Mouse (Mus musculus): ENCODE measurements at regions not wholly inside any gene's neighbourhood (a gene's known extent, or its start where the extent isn't known, plus 50 kb on each side); places are given as distances from the start of the nearest gene placed in this dataset.

DNA sequence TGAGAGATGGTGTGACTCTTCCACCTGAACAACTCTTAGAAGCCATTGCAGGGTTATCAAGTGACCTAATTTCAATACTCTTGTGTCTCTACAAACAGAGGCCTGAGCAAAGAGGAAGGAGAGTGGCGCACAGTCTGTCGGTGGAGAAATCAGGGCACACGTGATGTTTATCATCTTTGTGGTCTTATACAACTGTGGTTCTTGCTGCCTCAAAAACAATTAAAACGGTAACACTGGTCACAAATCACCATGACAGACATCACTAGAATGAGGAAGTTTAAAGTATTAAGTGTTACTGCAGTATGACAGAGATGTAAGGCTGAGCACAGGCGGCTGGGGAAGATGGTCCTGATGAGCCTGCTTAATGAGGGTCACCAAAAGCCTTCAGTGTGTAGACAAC lies 73.6 kb downstream of the Sdc1 start:
- Histone ChIP-seq H3K9me3 (ENCODE audit: low read length) (no peaks in the 10 kb centered on the region), H3K4me1 (ENCODE audit: insufficient read depth, low read length) (no peaks in the 10 kb centered on the region), H3K27ac (no peak overlapping the region), H3K4me3 (ENCODE audit: low read length) (no peak overlapping the region), H3K9ac (replicated peaks; ENCODE audit: low read length) (no peak overlapping the region), H3K27me3 (ENCODE audit: insufficient read depth, low read length) (no peaks in the 10 kb centered on the region), H3K4me2 (ENCODE audit: low read depth, low read length) (no peak overlapping the region), H3K36me3 (ENCODE audit: insufficient read depth, low read length) (no peaks in the 10 kb centered on the region)
- WGBS: 85% methylated on average over 5 of the region's 5 CpGs
- no peak for TF ChIP-seq CTCF (IDR thresholded peaks at IDR 0.05; ENCODE audit: low read depth)
- DNase-seq (ENCODE audit: low spot score): no peak
- no peak for ATAC-seq

DNA sequence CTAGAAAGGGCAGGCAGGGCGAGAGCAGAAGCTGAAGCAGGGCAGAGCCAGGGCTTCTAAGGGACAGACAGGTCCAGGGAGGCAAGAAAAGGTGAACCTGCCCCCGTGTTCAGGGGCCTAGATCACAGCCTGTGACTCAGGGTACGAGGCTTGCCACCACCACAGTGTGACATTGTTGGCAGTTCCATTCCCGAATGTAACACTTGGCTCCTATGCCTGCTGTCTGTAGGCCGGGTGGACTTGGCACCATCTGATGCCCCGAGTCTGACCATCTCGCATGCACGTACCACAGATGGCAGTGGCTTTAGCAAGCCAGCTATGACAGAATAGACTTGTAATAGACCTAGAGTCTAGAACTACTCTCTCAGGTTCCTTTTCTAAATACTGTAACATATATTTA lies 74.3 kb downstream of the Sdc1 start:
- H3K4me3 ChIP-seq (ENCODE audit: low read length): no peak overlapping the region
- WGBS: 71% methylated on average over 8 of the region's 8 CpGs
- H3K9me3 ChIP-seq (ENCODE audit: low read length): no peaks in the 10 kb centered on the region
- ATAC-seq: no peak
- no peak for DNase-seq (ENCODE audit: low spot score)
- no peaks in the 10 kb centered on the region for H3K4me1 ChIP-seq (ENCODE audit: insufficient read depth, low read length)
- no peaks in the 10 kb centered on the region for H3K36me3 ChIP-seq (ENCODE audit: insufficient read depth, low read length)
- H3K27ac ChIP-seq: no peak overlapping the region
- H3K27me3 ChIP-seq (ENCODE audit: insufficient read depth, low read length): no peaks in the 10 kb centered on the region
- H3K4me2 ChIP-seq (ENCODE audit: low read depth, low read length): no peak overlapping the region
- no peak for TF ChIP-seq CTCF (IDR thresholded peaks at IDR 0.05; ENCODE audit: low read depth)
- H3K9ac ChIP-seq (replicated peaks; ENCODE audit: low read length): no peak overlapping the region

DNA sequence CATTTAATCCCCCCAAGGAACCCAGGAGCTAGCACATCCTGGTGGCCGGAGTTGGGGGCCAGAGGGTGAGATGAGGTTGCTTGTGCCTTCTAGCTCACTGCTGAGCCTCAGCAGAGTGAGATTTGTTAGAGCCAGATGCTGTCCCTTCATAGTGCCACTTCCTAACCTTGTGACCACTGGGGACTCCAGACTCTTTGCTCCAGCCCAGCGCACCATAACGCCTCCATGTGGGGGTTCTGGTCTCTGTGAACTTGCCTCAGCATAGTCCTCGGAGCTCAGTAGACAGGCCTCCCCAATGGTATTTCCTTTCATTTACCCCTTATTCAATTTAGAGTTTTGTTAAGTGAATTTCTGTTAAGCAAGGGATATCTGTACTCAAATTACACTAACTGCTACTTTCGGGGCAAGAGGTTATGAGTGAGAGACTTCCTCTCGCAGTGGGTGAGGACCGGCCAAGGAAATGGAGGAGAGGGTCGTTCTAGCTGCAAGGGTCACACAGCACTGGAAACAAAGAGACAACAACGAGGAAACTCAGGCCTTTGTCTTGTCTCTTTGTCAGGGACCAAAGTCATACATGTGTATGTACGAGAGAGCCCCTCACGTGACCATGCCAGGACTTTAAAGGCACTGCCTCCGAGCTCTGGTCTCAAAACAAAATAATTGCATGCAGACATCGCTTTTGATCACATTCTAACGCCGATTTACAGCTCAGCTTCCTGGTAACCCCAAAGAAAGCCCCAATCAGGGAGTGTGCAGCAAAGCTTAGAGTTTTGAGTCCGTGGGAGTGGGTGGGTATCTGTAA lies 74.8 kb upstream of the Laptm4a start:
- ATAC-seq: no peak
- TF ChIP-seq CTCF (IDR thresholded peaks at IDR 0.05; ENCODE audit: low read depth): no peak
- Histone ChIP-seq H3K27me3 (ENCODE audit: insufficient read depth, low read length) (no peaks in the 10 kb centered on the region), H3K4me1 (ENCODE audit: insufficient read depth, low read length) (no peaks in the 10 kb centered on the region), H3K4me3 (ENCODE audit: low read length) (no peak overlapping the region), H3K36me3 (ENCODE audit: insufficient read depth, low read length) (no peaks in the 10 kb centered on the region), H3K9me3 (ENCODE audit: low read length) (no peaks in the 10 kb centered on the region), H3K27ac (no peak overlapping the region), H3K4me2 (ENCODE audit: low read depth, low read length) (no peak overlapping the region), H3K9ac (replicated peaks; ENCODE audit: low read length) (no peak overlapping the region)
- WGBS: 50% methylated on average over 16 of the region's 16 CpGs
- no peak for DNase-seq (ENCODE audit: low spot score)

DNA sequence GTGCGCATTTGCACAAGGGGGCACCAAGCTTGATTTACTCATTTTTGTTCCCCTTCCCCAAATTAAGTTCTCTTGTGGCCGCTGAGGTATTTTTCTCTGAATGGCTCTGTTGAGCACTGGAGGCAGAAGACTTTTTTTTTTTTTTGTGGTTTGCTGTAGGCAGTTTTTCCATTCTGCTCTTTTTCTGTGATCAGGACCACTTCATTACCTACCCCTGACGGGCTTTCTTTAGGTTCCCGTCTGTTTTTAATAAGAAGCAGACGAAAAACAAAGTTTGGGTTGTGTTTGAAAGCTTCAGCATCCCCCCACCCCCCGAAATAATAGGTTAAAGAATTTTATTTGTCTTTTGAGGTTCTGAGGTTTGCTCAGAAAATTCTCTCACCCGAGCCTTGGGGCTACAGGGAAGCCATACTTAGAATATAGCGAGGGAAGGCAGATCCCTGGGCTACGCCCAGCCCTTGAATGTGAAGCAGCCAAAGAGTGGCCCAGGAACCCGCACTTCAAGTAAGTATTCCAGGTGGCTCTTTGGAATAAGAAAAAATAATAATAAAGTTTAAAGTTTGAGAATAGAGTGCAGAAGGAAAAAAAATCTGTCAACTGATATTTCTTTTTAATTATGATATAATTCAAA lies 74.1 kb upstream of the Laptm4a start:
- TF ChIP-seq CTCF (IDR thresholded peaks at IDR 0.05; ENCODE audit: low read depth): no peak
- 83% methylated on average over 10 of the region's 10 CpGs for WGBS
- H3K4me2 ChIP-seq (ENCODE audit: low read depth, low read length): no peak overlapping the region
- ATAC-seq: no peak
- H3K9me3 ChIP-seq (ENCODE audit: low read length): no peaks in the 10 kb centered on the region
- no peak overlapping the region for H3K4me3 ChIP-seq (ENCODE audit: low read length)
- H3K4me1 ChIP-seq (ENCODE audit: insufficient read depth, low read length): no peaks in the 10 kb centered on the region
- H3K27ac ChIP-seq: no peak overlapping the region
- no peak for DNase-seq (ENCODE audit: low spot score)
- H3K27me3 ChIP-seq (ENCODE audit: insufficient read depth, low read length): no peaks in the 10 kb centered on the region
- H3K36me3 ChIP-seq (ENCODE audit: insufficient read depth, low read length): no peaks in the 10 kb centered on the region
- H3K9ac ChIP-seq (replicated peaks; ENCODE audit: low read length): no peak overlapping the region

DNA sequence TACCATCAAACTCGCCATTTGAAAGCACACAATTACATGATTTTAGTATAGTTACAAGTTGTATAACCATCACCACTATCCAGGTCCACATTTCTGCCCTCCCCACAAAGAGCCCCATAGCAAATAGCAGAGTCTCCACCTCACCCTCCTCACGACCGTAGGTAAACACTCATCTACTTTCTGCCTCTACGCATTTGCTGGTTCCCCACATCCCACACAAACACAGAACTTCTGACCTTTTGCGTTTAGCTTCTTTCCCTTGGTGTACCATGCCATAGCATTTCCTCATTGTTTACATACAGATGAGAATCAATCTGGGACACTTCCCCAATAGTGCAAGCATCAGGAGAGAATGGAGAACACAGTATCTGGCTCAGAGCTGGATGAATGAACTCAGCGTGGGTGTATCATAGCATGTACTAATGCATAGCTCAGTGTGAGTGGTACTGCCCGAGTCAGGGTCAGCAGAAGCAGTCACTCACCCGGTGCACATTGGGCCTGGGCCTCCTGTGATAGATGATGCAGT lies 73.5 kb upstream of the Laptm4a start:
- Histone ChIP-seq H3K4me3 (ENCODE audit: low read length) (no peak overlapping the region), H3K36me3 (ENCODE audit: insufficient read depth, low read length) (no peaks in the 10 kb centered on the region), H3K4me2 (ENCODE audit: low read depth, low read length) (no peak overlapping the region), H3K4me1 (ENCODE audit: insufficient read depth, low read length) (no peaks in the 10 kb centered on the region), H3K27ac (no peak overlapping the region), H3K9me3 (ENCODE audit: low read length) (no peaks in the 10 kb centered on the region), H3K9ac (replicated peaks; ENCODE audit: low read length) (no peak overlapping the region), H3K27me3 (ENCODE audit: insufficient read depth, low read length) (no peaks in the 10 kb centered on the region)
- TF ChIP-seq CTCF (IDR thresholded peaks at IDR 0.05; ENCODE audit: low read depth): no peak
- 89% methylated on average over 8 of the region's 8 CpGs for WGBS
- DNase-seq (ENCODE audit: low spot score): no peak
- ATAC-seq: no peak

DNA sequence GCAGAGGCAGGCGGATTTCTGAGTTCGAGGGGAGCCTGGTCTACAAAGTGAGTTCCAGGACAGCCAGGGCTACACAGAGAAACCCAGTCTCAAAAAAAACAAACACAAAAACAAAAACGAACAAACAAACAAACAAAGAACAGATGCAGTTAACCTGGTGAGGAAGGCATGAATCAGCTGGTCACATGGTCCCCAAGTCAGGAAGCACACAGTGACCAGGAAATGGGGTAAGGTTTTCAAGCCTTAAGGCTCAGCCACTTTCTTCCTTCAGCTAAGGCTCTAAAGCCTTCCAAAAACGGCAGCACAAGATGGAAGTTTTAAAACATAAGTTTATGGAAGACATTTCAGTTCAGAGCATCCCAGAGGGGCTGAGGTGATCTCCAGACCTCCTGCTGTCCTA lies 67.6 kb upstream of the Laptm4a start:
- Histone ChIP-seq H3K9me3 (ENCODE audit: low read length) (no peaks in the 10 kb centered on the region), H3K27ac (no peak overlapping the region), H3K27me3 (ENCODE audit: insufficient read depth, low read length) (no peaks in the 10 kb centered on the region), H3K4me1 (ENCODE audit: insufficient read depth, low read length) (no peaks in the 10 kb centered on the region), H3K36me3 (ENCODE audit: insufficient read depth, low read length) (no peaks in the 10 kb centered on the region), H3K4me2 (ENCODE audit: low read depth, low read length) (no peak overlapping the region), H3K4me3 (ENCODE audit: low read length) (no peak overlapping the region), H3K9ac (replicated peaks; ENCODE audit: low read length) (no peak overlapping the region)
- no peak for TF ChIP-seq CTCF (IDR thresholded peaks at IDR 0.05; ENCODE audit: low read depth)
- ATAC-seq: no peak
- 84% methylated on average over 4 of the region's 4 CpGs for WGBS
- DNase-seq (ENCODE audit: low spot score): no peak

DNA sequence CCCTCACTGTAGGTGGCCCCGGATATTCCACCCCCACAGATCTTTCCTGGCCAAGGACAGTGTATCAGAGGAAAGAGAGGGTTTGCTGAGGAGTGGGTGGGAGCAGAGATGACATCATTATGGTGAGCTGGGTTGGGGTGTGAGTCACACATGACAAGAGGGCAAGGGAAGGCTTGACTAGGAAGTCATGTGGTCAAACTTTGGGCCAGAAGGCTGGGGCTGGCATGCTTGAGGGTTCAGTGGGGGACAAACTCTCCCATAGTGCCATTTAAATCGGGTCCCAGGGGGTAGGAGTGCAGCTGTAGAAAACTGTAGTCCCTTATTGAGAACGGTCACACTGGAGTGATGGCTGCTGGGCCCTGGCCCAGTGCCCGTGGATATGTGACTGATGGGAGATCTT lies 67.1 kb upstream of the Laptm4a start:
- no peak overlapping the region for H3K4me2 ChIP-seq (ENCODE audit: low read depth, low read length)
- H3K4me1 ChIP-seq (ENCODE audit: insufficient read depth, low read length): no peaks in the 10 kb centered on the region
- no peak overlapping the region for H3K4me3 ChIP-seq (ENCODE audit: low read length)
- 0 out of 2 replicates have a peak, but pooled peaks have one; percentile 24 for ATAC-seq
- 61% methylated on average over 4 of the region's 4 CpGs for WGBS
- no peaks in the 10 kb centered on the region for H3K9me3 ChIP-seq (ENCODE audit: low read length)
- H3K36me3 ChIP-seq (ENCODE audit: insufficient read depth, low read length): no peaks in the 10 kb centered on the region
- TF ChIP-seq CTCF (IDR thresholded peaks at IDR 0.05; ENCODE audit: low read depth): no peak
- H3K27me3 ChIP-seq (ENCODE audit: insufficient read depth, low read length): no peaks in the 10 kb centered on the region
- no peak for DNase-seq (ENCODE audit: low spot score)
- H3K9ac ChIP-seq (replicated peaks; ENCODE audit: low read length): no peak overlapping the region
- H3K27ac ChIP-seq: no peak overlapping the region
